Mouse (Mus musculus) spleen, postnatal 4 days (tissue): ENCODE results near the gene Garnl3.
"Not testable (repeated sequence)": the region's sequence is repeated elsewhere in the genome, so short reads cannot be mapped to it uniquely, and the experiment has no call there.

Experiments used
- DNase-seq, 2 experiments: peaks; one replicate each; pipeline ENCODE4 v3.0.0; 2022; ENCODE audit warnings: low spot score in 2 of 2

The Garnl3 gene

GRCm38 (mm10) chr2:33156283-33156781 lies 24.9 kb upstream of the Garnl3 start:
- DNase-seq: no peak

GRCm38 (mm10) chr2:33154751-33155372 lies 23.4 kb upstream of the Garnl3 start:
- DNase-seq: peak; percentile 57 to 77

- DNase-seq: no peak
Observed at GRCm38 (mm10) chr2:33146994-33147393, 15.5 kb upstream of the Garnl3 start.

GRCm38 (mm10) chr2:33143292-33143691 lies 11.8 kb upstream of the Garnl3 start:
- DNase-seq: no peak

GRCm38 (mm10) chr2:33138491-33138890 lies 7.0 kb upstream of the Garnl3 start:
- no peak for DNase-seq

- DNase-seq: no peak
Observed at GRCm38 (mm10) chr2:33137731-33138130, 6.3 kb upstream of the Garnl3 start.

- no peak for DNase-seq
Observed at GRCm38 (mm10) chr2:33137244-33137643, 5.8 kb upstream of the Garnl3 start.

- no peak for DNase-seq
Observed at GRCm38 (mm10) chr2:33136366-33136765, 4.9 kb upstream of the Garnl3 start.

GRCm38 (mm10) chr2:33134766-33135490 lies 3.5 kb upstream of the Garnl3 start:
- DNase-seq: no peak

GRCm38 (mm10) chr2:33132306-33132705 lies 852 bp upstream of the Garnl3 start:
- DNase-seq: no peak

- peak; percentile 94 to 95 for DNase-seq
Observed at GRCm38 (mm10) chr2:33130526-33131483, 649 bp downstream of the Garnl3 start.

GRCm38 (mm10) chr2:33130141-33130525 lies 1.3 kb downstream of the Garnl3 start:
- DNase-seq: no peak

- DNase-seq: no peak
Observed at GRCm38 (mm10) chr2:33129696-33130095, 1.8 kb downstream of the Garnl3 start.

GRCm38 (mm10) chr2:33129005-33129404 lies 2.4 kb downstream of the Garnl3 start:
- DNase-seq: no peak

GRCm38 (mm10) chr2:33127271-33127670 lies 4.2 kb downstream of the Garnl3 start:
- no peak for DNase-seq

- no peak for DNase-seq
Observed at GRCm38 (mm10) chr2:33122856-33123255, 8.6 kb downstream of the Garnl3 start.

GRCm38 (mm10) chr2:33100536-33100935 lies 30.9 kb downstream of the Garnl3 start:
- no peak for DNase-seq

GRCm38 (mm10) chr2:33097326-33097725 lies 34.1 kb downstream of the Garnl3 start:
- not testable (repeated sequence) for DNase-seq

- DNase-seq: no peak
Observed at GRCm38 (mm10) chr2:33095221-33095671, 36.2 kb downstream of the Garnl3 start.

- DNase-seq: no peak
Observed at GRCm38 (mm10) chr2:33090620-33091520, 40.6 kb downstream of the Garnl3 start.

GRCm38 (mm10) chr2:33090033-33090400 lies 41.4 kb downstream of the Garnl3 start:
- not testable (repeated sequence) for DNase-seq
